Mouse (Mus musculus): ENCODE data around the gene Gm19668. TPM values are rescaled to one million over a fixed set of nuclear protein-coding genes. Genes with fewer than 3 reads are reported as not detected.
"Not testable (repeated sequence)": the region's sequence is repeated elsewhere in the genome, so short reads cannot be mapped to it uniquely, and the experiment has no call there.

Gene Gm19668
- polyA plus RNA-seq, 1 experiment, result not detected

GRCm38 (mm10) chr10:77769727-77770126, 29.2 kb downstream of the Gm19668 start:
- Histone ChIP-seq H3K4me1 (replicated peaks; ENCODE audit: control insufficient read depth, insufficient read depth, low read length) (no peaks in the 10 kb centered on the region), H3K27ac (ENCODE audit: control insufficient read depth, insufficient read depth, low read length) (no peak overlapping the region), H3K27me3 (ENCODE audit: control insufficient read depth, insufficient read depth, low read length) (no peaks in the 10 kb centered on the region), H3K4me3 (ENCODE audit: control insufficient read depth, insufficient read depth, low read length) (no peak overlapping the region), H3K36me3 (ENCODE audit: control insufficient read depth, insufficient read depth, low read length) (no peaks in the 10 kb centered on the region)
- 86% methylated on average over 1 of the region's 1 CpGs for WGBS
- no peak for TF ChIP-seq CTCF (IDR thresholded peaks at IDR 0.05; ENCODE audit: borderline replicate concordance, control insufficient read depth, extremely low read depth, insufficient read depth, low read length, poor library complexity)
- TF ChIP-seq POLR2A (IDR thresholded peaks at IDR 0.05; ENCODE audit: control insufficient read depth, extremely low read depth, insufficient read depth, low read length, poor library complexity), result no peak
- no peak for DNase-seq

- not testable (repeated sequence) for H3K4me3 ChIP-seq (ENCODE audit: control insufficient read depth, insufficient read depth, low read length); H3K27ac ChIP-seq (ENCODE audit: control insufficient read depth, insufficient read depth, low read length); H3K36me3 ChIP-seq (ENCODE audit: control insufficient read depth, insufficient read depth, low read length); H3K4me1 ChIP-seq (replicated peaks; ENCODE audit: control insufficient read depth, insufficient read depth, low read length); H3K27me3 ChIP-seq (ENCODE audit: control insufficient read depth, insufficient read depth, low read length); DNase-seq
- WGBS, result 86% methylated on average over 1 of the region's 1 CpGs
Observed at GRCm38 (mm10) chr10:77759582-77759981, 39.4 kb downstream of the Gm19668 start, which contains the start of gene Gm3233. Gm3233 (minus strand) TSS chr10:77759682.

GRCm38 (mm10) chr10:77753448-77753847, 45.5 kb downstream of the Gm19668 start:
- Histone ChIP-seq H3K4me3 (ENCODE audit: control insufficient read depth, insufficient read depth, low read length) (no peak overlapping the region), H3K36me3 (ENCODE audit: control insufficient read depth, insufficient read depth, low read length) (no peaks in the 10 kb centered on the region), H3K27me3 (ENCODE audit: control insufficient read depth, insufficient read depth, low read length) (no peaks in the 10 kb centered on the region), H3K4me1 (replicated peaks; ENCODE audit: control insufficient read depth, insufficient read depth, low read length) (no peaks in the 10 kb centered on the region), H3K27ac (ENCODE audit: control insufficient read depth, insufficient read depth, low read length) (no peak overlapping the region)
- no peak for DNase-seq
- TF ChIP-seq CTCF (IDR thresholded peaks at IDR 0.05; ENCODE audit: borderline replicate concordance, control insufficient read depth, extremely low read depth, insufficient read depth, low read length, poor library complexity) (no peak), POLR2A (IDR thresholded peaks at IDR 0.05; ENCODE audit: control insufficient read depth, extremely low read depth, insufficient read depth, low read length, poor library complexity) (no peak)

GRCm38 (mm10) chr10:77752312-77752711, 46.6 kb downstream of the Gm19668 start:
- not testable (repeated sequence) for H3K36me3 ChIP-seq (ENCODE audit: control insufficient read depth, insufficient read depth, low read length); H3K4me3 ChIP-seq (ENCODE audit: control insufficient read depth, insufficient read depth, low read length); DNase-seq; H3K27me3 ChIP-seq (ENCODE audit: control insufficient read depth, insufficient read depth, low read length); H3K4me1 ChIP-seq (replicated peaks; ENCODE audit: control insufficient read depth, insufficient read depth, low read length); H3K27ac ChIP-seq (ENCODE audit: control insufficient read depth, insufficient read depth, low read length)
- WGBS, result 53% methylated on average over 3 of the region's 3 CpGs

DNA sequence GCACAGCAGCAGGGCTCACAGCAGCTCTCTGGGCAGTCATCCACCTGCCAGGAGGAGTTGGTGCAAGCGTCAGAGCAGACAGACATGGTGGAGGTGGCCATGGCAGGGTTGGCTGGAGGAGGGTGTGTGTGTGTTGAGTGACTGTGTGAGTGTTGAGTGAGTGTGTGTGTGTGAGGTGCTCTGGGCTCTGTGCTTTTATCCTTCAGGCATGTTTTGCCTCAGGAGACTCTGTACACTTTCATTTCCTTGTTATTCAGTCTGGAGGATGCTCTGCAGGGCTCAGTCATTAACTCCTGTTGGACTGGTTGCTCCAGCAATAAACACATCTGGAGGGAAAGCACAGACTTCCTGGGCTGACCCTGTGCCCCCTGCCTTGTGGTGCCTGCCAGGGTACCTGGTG, 47.7 kb downstream of the Gm19668 start, which contains the start of gene Gm9736:
TSS of gene Gm9736 (minus strand) at position 101 of the 400 bp plus-strand sequence.
- DNase-seq; H3K4me3 ChIP-seq (ENCODE audit: control insufficient read depth, insufficient read depth, low read length); H3K27me3 ChIP-seq (ENCODE audit: control insufficient read depth, insufficient read depth, low read length); H3K4me1 ChIP-seq (replicated peaks; ENCODE audit: control insufficient read depth, insufficient read depth, low read length); H3K36me3 ChIP-seq (ENCODE audit: control insufficient read depth, insufficient read depth, low read length); H3K27ac ChIP-seq (ENCODE audit: control insufficient read depth, insufficient read depth, low read length): not testable (repeated sequence)
- WGBS, result 52% methylated on average over 1 of the region's 1 CpGs

- DNase-seq; H3K36me3 ChIP-seq (ENCODE audit: control insufficient read depth, insufficient read depth, low read length); H3K27me3 ChIP-seq (ENCODE audit: control insufficient read depth, insufficient read depth, low read length); H3K27ac ChIP-seq (ENCODE audit: control insufficient read depth, insufficient read depth, low read length); H3K4me1 ChIP-seq (replicated peaks; ENCODE audit: control insufficient read depth, insufficient read depth, low read length); H3K4me3 ChIP-seq (ENCODE audit: control insufficient read depth, insufficient read depth, low read length): not testable (repeated sequence)
- 96% methylated on average over 1 of the region's 1 CpGs for WGBS
Observed at GRCm38 (mm10) chr10:77750686-77751085, 48.2 kb downstream of the Gm19668 start.

Other genes starting within 250 kb of the Gm19668 start
- gene Pttg1ip, start 217.4 kb downstream of the Gm19668 start, polyA plus RNA-seq (2012; rRNA removed), result 103 and 129 TPM in 2 replicates
- gene Sumo3, start 193.0 kb downstream of the Gm19668 start, polyA plus RNA-seq (2012; rRNA removed), result 236 and 248 TPM in 2 replicates
- not detected in 2 replicates for gene Gm49325, start 192.9 kb downstream of the Gm19668 start, polyA plus RNA-seq (2012; rRNA removed)
- gene Ube2g2, start 176.9 kb downstream of the Gm19668 start, polyA plus RNA-seq (2012; rRNA removed), result 52.0 and 52.6 TPM in 2 replicates
- gene Tspear, start 112.6 kb downstream of the Gm19668 start, polyA plus RNA-seq (2012; rRNA removed), result 0.97 and 1.3 TPM in 2 replicates
- not detected in 2 replicates for gene Gm19402, start 108.4 kb downstream of the Gm19668 start, polyA plus RNA-seq (2012; rRNA removed)
- gene Gm9508, start 101.9 kb downstream of the Gm19668 start, polyA plus RNA-seq (2012; rRNA removed), result not detected in 2 replicates
- not detected in 2 replicates for gene Gm10272, start 92.5 kb downstream of the Gm19668 start, polyA plus RNA-seq (2012; rRNA removed)
- gene Gm10024, start 87.7 kb downstream of the Gm19668 start, polyA plus RNA-seq (2012; rRNA removed), result not detected in 2 replicates
- not detected in 2 replicates for gene Gm10142, start 83.3 kb downstream of the Gm19668 start, polyA plus RNA-seq (2012; rRNA removed)
- 0.23 TPM in 1 of 2 replicates, not detected in the other for gene Krtap12-1, start 78.5 kb downstream of the Gm19668 start, polyA plus RNA-seq (2012; rRNA removed)
- not detected in 2 replicates for gene Gm10100, start 72.6 kb downstream of the Gm19668 start, polyA plus RNA-seq (2012; rRNA removed)
- gene Gm18596, start 56.5 kb downstream of the Gm19668 start, polyA plus RNA-seq (2012; rRNA removed), result not detected in 2 replicates
- not detected in 2 replicates for gene Gm9736, start 47.8 kb downstream of the Gm19668 start, polyA plus RNA-seq (2012; rRNA removed)
- not detected in 2 replicates for gene Gm3233, start 39.5 kb downstream of the Gm19668 start, polyA plus RNA-seq (2012; rRNA removed)
- not detected in 2 replicates for gene Gm3238, start 27.8 kb downstream of the Gm19668 start, polyA plus RNA-seq (2012; rRNA removed)
- gene Gm7138, start 22.2 kb downstream of the Gm19668 start, polyA plus RNA-seq (2012; rRNA removed), result not detected in 2 replicates
- not detected in 2 replicates for gene Gm3250, start 16.6 kb downstream of the Gm19668 start, polyA plus RNA-seq (2012; rRNA removed)
- gene Gm7137, start 10.9 kb downstream of the Gm19668 start, polyA plus RNA-seq (2012; rRNA removed), result not detected in 2 replicates
- gene Gm9639, start 4.1 kb downstream of the Gm19668 start, polyA plus RNA-seq (2012; rRNA removed), result not detected in 2 replicates
- gene Gm9507, start 12.7 kb upstream of the Gm19668 start, polyA plus RNA-seq (2012; rRNA removed), result not detected in 2 replicates
- not detected in 2 replicates for gene Gm2696, start 15.5 kb upstream of the Gm19668 start, polyA plus RNA-seq (2012; rRNA removed)
- gene Krtap10-4, start 28.0 kb upstream of the Gm19668 start, polyA plus RNA-seq (2012; rRNA removed), result not detected in 2 replicates
- gene Krtap10-10, start 36.8 kb upstream of the Gm19668 start, polyA plus RNA-seq (2012; rRNA removed), result 0.12 TPM in 1 of 2 replicates, not detected in the other
- gene Gm36176, start 47.7 kb upstream of the Gm19668 start, polyA plus RNA-seq (2012; rRNA removed), result 0.36 TPM in 1 of 2 replicates, not detected in the other
- not detected in 2 replicates for gene Gm10318, start 53.7 kb upstream of the Gm19668 start, polyA plus RNA-seq (2012; rRNA removed)
- gene Gm3285, start 62.8 kb upstream of the Gm19668 start, polyA plus RNA-seq (2012; rRNA removed), result 0.24 and 0.27 TPM in 2 replicates
- 1.1 and 1.9 TPM in 2 replicates for gene Lrrc3, start 103.4 kb upstream of the Gm19668 start, polyA plus RNA-seq (2012; rRNA removed)
- gene Trpm2, start 171.4 kb upstream of the Gm19668 start, polyA plus RNA-seq (2012; rRNA removed), result 16.4 and 21.0 TPM in 2 replicates
- gene 1810043G02Rik, start 179.4 kb upstream of the Gm19668 start, polyA plus RNA-seq (2012; rRNA removed), result 39.0 and 49.5 TPM in 2 replicates
- 81.2 and 93.7 TPM in 2 replicates for gene Pfkl, start 210.9 kb upstream of the Gm19668 start, polyA plus RNA-seq (2012; rRNA removed)
- gene Dnmt3l, start 242.8 kb upstream of the Gm19668 start, polyA plus RNA-seq (2012; rRNA removed), result 0.93 and 1.8 TPM in 2 replicates
- 84.0 and 93.7 TPM in 2 replicates for gene Aire, start 244.5 kb upstream of the Gm19668 start, polyA plus RNA-seq (2012; rRNA removed)

Data from thymus, adult 2 months (tissue).